Mouse (Mus musculus) left cerebral cortex, postnatal 10 days (tissue): ENCODE data around the gene Capza2. TPM values are rescaled to one million over a fixed set of nuclear protein-coding genes. Genes with fewer than 3 reads are reported as not detected.

ENCODE experiments used
- DNase-seq, 2 experiments: peaks; one replicate each; pipeline ENCODE4 v3.0.0; 2021 to 2022; ENCODE audit warnings: low spot score in 2 of 2, mixed read lengths in 1 of 2; ENCODE audit errors: extremely low spot score in 1 of 2
- intact Hi-C: fragments of 180-260 bp; cut with DNase I; formaldehyde crosslinking; loops from one replicate; pipeline ENCODE4 v1.15.1; 2025
- total RNA-seq, 2 experiments: library from RNA; stranded (reverse); gene quantifications; 2 replicates each; pipeline ENCODE4 v1.2.3; 2021

The Capza2 gene
- 100 to 1,000 TPM; 265 to 274 TPM for total RNA-seq

- intact Hi-C loops: no loop called here
- no peak for DNase-seq
Observed at GRCm38 (mm10) chr6:17635615-17636284, at the start of gene Capza2. Capza2 (plus strand) TSS chr6:17636234.

- peak; percentile 76 to 85 for DNase-seq
- intact Hi-C loops: loop anchor here (2.0 to 5.0 kb wide), 4 partner anchors 127 to 562 kb away; partner anchors contain the start of gene Met
Observed at GRCm38 (mm10) chr6:17589049-17589952, 46.7 kb upstream of the Capza2 start.

- DNase-seq: no peak
- intact Hi-C loops: loop anchor here (2.0 to 5.0 kb wide), 4 partner anchors 128 to 563 kb away; partner anchors contain the start of gene Met
Observed at GRCm38 (mm10) chr6:17589953-17590627, 45.9 kb upstream of the Capza2 start.

DNA sequence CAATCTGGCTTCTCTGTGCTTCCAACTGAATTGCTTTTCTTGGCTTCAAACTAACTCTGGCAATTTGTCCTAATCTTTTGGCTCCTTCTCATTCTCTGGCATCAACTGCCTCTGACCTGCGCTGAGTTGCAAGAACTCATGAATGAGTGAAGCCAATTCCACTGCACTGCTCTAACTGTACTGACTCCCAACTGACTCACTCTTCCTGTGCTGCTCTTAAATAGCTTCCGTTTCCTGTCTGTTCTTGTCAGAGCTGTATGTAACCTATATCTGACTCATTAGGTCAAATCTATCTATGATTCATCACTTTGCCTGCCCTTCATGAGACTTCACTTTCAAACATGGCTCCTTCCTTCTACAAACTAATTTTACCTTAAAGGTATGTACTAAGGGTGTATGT is 42.1 kb upstream of the Capza2 start:
- no peak for DNase-seq
- intact Hi-C loops: no loop called here

DNA sequence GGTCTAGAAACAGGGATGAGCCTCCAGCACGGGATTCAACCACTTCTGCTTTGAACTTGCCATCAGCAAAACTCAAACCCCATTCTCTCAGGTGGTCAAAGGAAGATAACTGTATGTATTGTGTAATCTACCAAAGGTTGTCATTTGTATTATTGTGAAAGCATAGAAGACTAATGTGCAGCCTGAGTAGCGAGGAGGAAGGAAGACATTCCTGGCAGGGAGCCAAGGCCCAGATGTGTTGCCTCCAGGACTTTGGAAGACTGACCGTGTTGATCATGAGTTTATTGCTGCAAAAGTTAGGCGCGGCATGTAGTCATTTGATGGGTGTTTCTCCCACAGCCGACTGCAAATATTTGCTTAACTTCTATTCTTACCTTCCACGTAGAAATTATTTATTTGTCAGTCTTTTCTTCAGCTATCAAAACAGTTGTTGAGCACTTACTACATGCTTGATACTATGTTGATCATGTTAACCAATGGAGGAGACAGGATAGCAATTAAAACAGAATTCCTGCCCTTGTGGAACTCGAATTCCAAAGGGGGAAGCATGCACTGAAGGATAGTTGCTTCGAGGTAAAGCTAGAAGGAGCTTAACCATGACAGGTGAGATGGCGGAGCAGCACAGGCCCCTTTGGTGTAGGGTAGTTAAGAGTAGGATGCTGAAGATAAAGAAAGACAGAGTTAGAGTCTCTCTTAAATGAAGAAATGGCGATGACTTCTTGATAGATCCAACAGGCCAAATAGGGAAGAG is 40.1 kb upstream of the Capza2 start:
- intact Hi-C loops: no loop called here
- peak in 1 of 2 experiments; percentile 47 for DNase-seq

GRCm38 (mm10) chr6:17599373-17599772 is 36.7 kb upstream of the Capza2 start:
- DNase-seq: no peak
- intact Hi-C loops: no loop called here

DNA sequence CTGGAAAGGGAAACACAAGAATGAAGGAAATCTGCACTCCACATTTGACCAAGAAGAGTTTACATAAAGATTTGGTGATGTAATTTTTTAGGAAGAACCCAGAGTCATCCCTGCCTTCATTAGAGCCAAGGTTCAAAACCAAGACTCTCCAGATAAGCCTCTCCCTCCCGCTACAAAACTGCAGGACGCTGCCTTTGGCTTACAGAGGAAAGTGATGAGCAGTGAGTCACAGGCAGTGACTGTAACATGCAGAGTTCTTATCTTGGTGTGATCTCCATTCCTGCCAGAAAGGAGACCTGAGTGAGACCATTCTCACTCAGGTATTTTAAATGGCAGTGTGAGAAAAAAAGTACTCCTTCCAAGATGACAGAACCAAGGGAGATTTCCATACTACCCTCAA is 34.5 kb upstream of the Capza2 start:
- intact Hi-C loops: no loop called here
- DNase-seq: no peak

GRCm38 (mm10) chr6:17606915-17607314 is 29.1 kb upstream of the Capza2 start:
- no peak for DNase-seq
- intact Hi-C loops: no loop called here

DNA sequence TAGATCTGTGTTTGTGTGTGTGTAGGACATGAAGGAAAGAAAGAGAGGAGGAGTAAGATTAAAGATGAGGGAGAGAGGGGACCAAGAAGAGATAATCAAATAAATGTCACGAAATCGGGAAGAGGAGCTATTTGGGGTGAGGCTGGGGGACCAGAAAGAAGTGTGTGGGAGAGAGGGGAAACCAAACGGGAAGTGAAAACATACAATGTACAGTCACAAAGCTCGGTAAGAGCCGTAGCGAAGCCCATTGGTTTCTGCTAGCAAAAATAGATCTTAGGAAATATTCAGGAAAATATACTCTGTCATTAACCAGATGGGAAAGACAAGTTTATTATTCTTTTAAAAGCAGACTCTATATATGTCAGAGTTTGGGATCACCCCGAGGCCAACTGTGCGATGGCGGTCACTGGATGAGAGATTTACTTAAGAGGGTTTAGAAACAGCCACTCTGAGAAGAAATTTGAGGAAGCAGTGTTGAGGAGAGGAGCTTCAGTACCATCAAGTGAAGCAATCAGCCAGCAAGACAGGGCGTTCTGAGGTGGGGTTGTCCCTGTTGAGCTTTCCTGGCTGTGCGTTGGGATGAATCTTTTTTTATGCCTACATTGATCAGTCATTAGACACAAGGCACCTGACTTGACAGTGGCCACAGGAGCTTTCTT is 24.6 kb upstream of the Capza2 start:
- DNase-seq: no peak
- intact Hi-C loops: no loop called here

DNA sequence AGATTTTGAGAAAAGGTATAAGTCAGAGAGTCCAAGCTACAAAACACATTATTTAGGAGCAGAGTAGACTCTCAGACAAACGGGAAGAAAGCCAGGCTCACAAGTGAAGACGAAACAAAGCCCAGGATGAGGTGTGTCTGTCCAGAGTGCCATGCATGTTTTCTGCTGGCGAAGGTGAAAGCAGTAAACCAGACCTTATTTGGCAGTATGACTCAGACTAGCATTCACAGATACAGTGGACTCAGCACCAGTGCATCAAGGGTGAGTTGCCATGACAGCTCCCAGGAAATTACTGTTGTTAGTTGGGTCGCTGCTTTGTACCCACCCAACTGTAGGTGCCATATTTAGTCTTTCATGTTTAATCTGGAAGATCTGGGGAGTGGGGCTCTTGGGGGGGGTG is 23.4 kb upstream of the Capza2 start:
- DNase-seq: no peak
- intact Hi-C loops: no loop called here

DNA sequence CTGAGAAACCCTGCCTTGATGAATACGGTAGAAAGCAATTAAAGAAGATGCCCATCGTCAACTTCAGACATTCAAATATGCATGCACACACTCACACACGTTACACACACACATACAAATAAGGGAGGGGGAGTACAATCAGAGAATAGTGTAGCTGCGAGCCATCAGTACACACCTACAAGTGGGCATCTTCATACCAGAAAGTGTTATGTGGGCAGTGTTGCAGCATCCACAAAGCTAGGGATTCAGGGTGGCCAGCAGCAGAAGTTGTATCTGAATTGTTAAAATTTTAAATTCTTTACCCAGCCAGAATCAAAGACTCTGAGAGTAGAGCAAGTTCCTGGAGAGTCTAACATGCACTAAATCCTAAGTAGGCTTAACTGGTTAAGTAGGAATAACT is 15.2 kb upstream of the Capza2 start:
- DNase-seq: no peak
- intact Hi-C loops: no loop called here

GRCm38 (mm10) chr6:17621436-17621835 is 14.6 kb upstream of the Capza2 start:
- intact Hi-C loops: no loop called here

DNA sequence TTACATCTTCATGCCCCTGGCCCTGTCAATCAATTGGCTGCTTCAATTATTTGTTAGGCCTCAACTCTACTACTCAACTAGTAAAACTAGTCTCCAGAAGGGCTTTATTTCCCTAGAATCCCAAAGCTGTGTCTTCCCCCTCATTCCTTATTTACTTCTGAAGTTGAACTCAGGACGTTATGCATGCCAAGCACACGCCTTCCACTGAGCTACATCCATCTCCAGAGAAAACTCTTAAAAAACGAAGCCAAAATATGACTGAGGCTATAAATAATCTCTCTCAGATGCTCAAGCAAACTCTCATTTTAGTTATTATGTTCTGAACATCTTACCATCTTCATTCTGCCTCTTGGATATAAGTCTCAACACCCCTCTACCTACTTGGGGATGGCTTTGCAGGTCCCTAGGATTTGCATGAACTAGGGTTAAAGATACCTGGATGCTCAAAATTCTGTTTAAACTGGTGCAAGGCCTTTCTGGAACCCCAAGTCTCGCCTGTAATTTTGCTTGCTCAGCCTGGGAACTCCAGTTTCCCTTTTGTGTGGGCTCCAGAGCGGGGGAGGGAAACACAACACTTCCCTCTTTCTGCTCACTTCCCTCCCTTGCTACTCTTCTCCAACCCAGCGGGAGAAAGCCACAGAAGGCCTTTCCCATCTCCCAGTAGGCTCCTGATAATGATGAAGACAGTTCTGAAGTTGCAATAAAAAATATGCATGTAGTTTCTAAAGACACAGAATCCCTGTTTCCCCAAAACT is 7.2 kb upstream of the Capza2 start:
- intact Hi-C loops: no loop called here
- peak in 1 of 2 experiments; percentile 39 for DNase-seq

More at GRCm38 (mm10) chr6:17621436-17621835, 14.6 kb upstream of the Capza2 start:
- no peak for DNase-seq

- intact Hi-C loops: no loop called here
- DNase-seq: no peak
Observed at GRCm38 (mm10) chr6:17629756-17630155, 6.3 kb upstream of the Capza2 start.

DNA sequence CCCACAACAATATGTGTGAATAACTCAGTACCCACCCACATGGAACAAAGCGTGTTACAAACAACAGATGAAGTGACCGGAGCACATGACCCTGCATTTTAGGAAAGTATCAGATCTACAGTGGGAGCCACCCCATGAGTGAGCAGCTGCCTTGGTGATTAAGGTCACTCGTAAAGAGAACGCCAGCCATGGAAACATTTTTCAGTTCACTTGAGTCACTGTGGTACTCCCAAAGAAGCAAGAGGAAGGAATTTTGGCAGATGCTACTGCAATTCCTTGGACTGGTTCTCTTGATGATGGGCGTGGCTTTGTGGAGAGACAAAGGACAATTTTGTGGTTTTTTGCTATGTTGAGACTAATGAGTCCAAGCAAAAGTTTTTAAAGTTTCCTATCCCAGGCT is 4.4 kb upstream of the Capza2 start:
- no peak for DNase-seq
- intact Hi-C loops: no loop called here

DNA sequence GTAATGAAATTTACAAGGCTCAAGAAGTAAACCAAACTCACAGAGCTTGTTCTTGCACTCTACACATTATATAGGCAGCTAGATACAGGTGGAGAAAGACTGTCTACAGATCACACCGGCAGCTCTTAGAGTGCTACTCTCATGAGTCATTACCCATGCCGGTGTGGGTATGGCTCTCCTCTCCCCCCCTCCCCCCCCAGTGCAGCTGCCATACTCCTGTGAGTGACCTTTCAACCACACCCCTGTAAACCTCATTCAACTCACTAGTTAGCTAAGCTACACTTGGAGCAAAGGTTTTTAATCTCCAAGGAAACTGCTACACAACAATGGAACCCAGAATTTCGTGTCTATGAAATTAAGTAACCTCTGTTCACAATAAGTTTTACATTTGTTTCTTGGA is 2.2 kb upstream of the Capza2 start:
- intact Hi-C loops: no loop called here

GRCm38 (mm10) chr6:17634992-17635391 is 1.0 kb upstream of the Capza2 start:
- intact Hi-C loops: no loop called here
- no peak for DNase-seq

More for the DNA sequence above, 2.2 kb upstream of the Capza2 start:
- DNase-seq: no peak

GRCm38 (mm10) chr6:17636764-17637170 is 733 bp downstream of the Capza2 start:
- intact Hi-C loops: no loop called here
- DNase-seq: peak; percentile 92 to 98
